Mouse (Mus musculus) brain, embryonic 14.5 days (tissue): ENCODE results near the gene Brwd1.
A peak's percentile ranks its signal among the peaks of the same experiment; 100 is the strongest.

Experiments used
- CTCF ChIP-seq: fragments of 200-500 bp; IDR thresholded peaks from 2 replicates; pipeline ENCODE4 v1.5.1; 2012; ENCODE audit warnings: inconsistent platforms, mild to moderate bottlenecking, moderate library complexity, borderline replicate concordance; ENCODE audit not compliant: insufficient read depth, insufficient read length; ENCODE audit errors: extremely low read depth
- POLR2A ChIP-seq: fragments of 200-500 bp; IDR thresholded peaks from 2 replicates; pipeline ENCODE4 v1.6.1; 2012; ENCODE audit warnings: mild to moderate bottlenecking, inconsistent platforms, borderline replicate concordance; ENCODE audit not compliant: poor library complexity, insufficient read depth, insufficient read length, severe bottlenecking; ENCODE audit errors: extremely low read depth

DNA sequence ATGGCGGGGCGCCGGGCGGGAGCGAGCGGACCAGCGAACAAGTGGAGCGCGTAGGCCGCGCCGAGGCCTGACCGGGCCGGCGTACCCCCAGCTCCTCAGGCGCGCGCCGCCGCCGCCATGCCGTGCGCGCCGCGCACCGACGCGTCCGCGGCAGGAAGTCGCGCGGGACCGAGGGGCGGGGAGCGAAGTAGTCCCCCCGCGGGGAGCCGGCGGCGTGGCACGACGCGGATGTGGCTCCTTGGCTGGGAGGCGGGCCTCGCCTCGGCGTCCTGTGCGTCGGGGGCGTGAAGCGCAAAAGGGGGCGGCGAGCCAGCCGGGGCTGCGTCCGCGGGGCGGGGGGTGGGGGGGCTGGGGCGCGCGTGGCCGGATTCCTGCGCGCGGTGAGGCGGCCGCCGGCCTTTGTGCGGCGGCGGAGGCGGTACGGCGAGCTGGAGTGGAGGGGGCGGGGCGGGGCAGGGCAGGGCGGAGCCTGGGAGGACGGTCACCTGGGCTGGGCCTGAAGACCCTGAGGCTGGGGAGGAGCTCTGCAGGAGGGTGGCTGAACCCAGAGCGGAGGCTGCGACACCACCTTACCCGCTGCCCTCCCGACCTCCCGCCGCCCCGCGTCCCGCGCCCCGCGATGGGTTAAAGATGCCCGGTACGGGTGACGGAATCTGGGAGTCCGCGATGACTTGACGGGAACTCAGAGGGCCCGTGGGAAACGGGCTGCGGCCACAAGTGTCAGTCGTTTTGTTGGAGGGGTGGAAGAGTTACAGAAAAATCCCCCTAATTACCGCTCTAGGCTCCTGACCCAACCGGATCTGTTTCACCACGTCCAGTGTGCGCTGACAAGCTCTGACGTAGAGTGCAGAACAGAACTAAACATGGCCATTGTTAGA, at the start of gene Brwd1:
- TF ChIP-seq CTCF (no peak), POLR2A (peak; percentile 98)
